Mouse (Mus musculus): ENCODE measurements around the gene Krtap19-9b. TPM values are rescaled to one million over a fixed set of nuclear protein-coding genes. Genes with fewer than 3 reads are reported as not detected.

Gene Krtap19-9b
- total RNA-seq, 1 experiment, result not detected

DNA sequence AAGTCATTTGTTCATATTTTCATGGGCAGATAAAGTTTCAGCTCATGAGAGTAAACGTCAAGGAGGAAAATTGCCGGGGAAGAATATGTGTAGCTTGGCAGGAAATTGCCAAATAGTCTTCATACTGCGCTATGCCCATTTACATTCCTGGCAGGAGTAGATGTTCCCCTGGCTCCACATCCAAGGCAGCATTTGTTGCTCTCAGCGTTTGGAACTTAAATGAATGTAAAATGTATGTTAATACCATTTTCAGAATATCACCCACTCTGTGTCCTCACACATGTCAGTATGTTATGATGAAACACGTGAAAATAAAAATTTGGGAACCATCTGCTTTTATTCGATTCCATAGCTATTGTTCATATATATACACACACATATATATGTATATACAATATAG lies 45.2 kb downstream of the Krtap19-9b start:
- in situ Hi-C loops (cut with MboI; ENCODE audit: low sequenced_read_pairs in 2 of 2, unreplicated experiment in 2 of 2), result no loop called here
- Histone ChIP-seq H3K9me3 (ENCODE audit: control insufficient read depth, insufficient read depth, low read depth, low read length) (no peaks in the 10 kb centered on the region), H3K36me3 (ENCODE audit: control insufficient read depth, insufficient read depth, low read length, poor library complexity, severe bottlenecking) (no peaks in the 10 kb centered on the region), H3K9ac (ENCODE audit: insufficient read depth, low read depth, low read length, poor library complexity, severe bottlenecking) (no peak overlapping the region), H3K4me3 (ENCODE audit: insufficient read depth in 1 of 2, low read depth in 1 of 2, low read length in 2 of 2, poor library complexity in 1 of 2, severe bottlenecking in 1 of 2) (no peak overlapping the region), H3K27ac (ENCODE audit: insufficient read depth, low read depth, low read length, poor library complexity, severe bottlenecking) (no peak overlapping the region), H3K4me1 (ENCODE audit: control insufficient read depth in 2 of 2, insufficient read depth in 2 of 2, low read length in 2 of 2, poor library complexity in 1 of 2) (no peaks in the 10 kb centered on the region; a peak in 1 of 4 replicates)
- no peak for DNase-seq (ENCODE audit: low read depth, low spot score)
- TF ChIP-seq MAFK (IDR thresholded peaks at IDR 0.05; ENCODE audit: insufficient read depth, low read depth, low read length) (no peak), ZC3H11A (IDR thresholded peaks at IDR 0.05; ENCODE audit: borderline replicate concordance, low read depth, low read length) (no peak), ZNF384 (IDR thresholded peaks at IDR 0.05; ENCODE audit: low read depth, low read length) (no peak), HCFC1 (IDR thresholded peaks at IDR 0.05; ENCODE audit: borderline replicate concordance, insufficient read depth, low read length) (no peak), CHD2 (IDR thresholded peaks at IDR 0.05; ENCODE audit: low read depth, low read length) (no peak)

DNA sequence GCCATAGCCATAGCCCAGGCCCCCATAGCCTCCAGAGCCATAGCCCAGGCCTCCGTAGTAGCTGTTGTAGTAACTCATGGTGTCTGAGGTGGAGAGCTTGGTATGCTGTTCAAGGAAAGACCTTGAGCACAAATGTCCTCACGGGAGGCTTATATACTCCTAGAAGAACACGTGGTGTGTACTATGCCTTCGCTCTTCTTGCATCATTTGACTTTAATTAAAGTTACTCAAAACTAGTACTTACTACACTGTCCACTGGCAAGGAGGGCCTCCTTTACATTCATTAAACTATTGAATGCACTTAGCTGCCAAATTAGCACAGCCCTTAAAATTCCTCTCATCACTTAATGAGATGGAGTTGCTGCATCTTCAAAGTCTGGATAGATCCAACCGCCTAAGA lies 47.1 kb downstream of the Krtap19-9b start, which contains the start of gene Krtap19-4:
Krtap19-4 (minus strand) TSS at position 101 of the 400 bp plus-strand sequence.
- no peak within 1 kb of the TSS for H3K27ac ChIP-seq (ENCODE audit: insufficient read depth, low read depth, low read length, poor library complexity, severe bottlenecking)
- no peaks in the 10 kb centered on the region for H3K9me3 ChIP-seq (ENCODE audit: control insufficient read depth, insufficient read depth, low read depth, low read length)
- H3K4me1 ChIP-seq (ENCODE audit: control insufficient read depth in 2 of 2, insufficient read depth in 2 of 2, low read length in 2 of 2, poor library complexity in 1 of 2), result no peaks in the 10 kb centered on the region; a peak in 1 of 4 replicates
- no peak for DNase-seq (ENCODE audit: low read depth, low spot score)
- in situ Hi-C loops (cut with MboI; ENCODE audit: low sequenced_read_pairs in 2 of 2, unreplicated experiment in 2 of 2), result no loop called here
- TF ChIP-seq CHD2 (IDR thresholded peaks at IDR 0.05; ENCODE audit: low read depth, low read length) (no peak), ZC3H11A (IDR thresholded peaks at IDR 0.05; ENCODE audit: borderline replicate concordance, low read depth, low read length) (no peak), HCFC1 (IDR thresholded peaks at IDR 0.05; ENCODE audit: borderline replicate concordance, insufficient read depth, low read length) (no peak), ZNF384 (IDR thresholded peaks at IDR 0.05; ENCODE audit: low read depth, low read length) (no peak), MAFK (IDR thresholded peaks at IDR 0.05; ENCODE audit: insufficient read depth, low read depth, low read length) (no peak)
- no peaks in the 10 kb centered on the region for H3K36me3 ChIP-seq (ENCODE audit: control insufficient read depth, insufficient read depth, low read length, poor library complexity, severe bottlenecking)
- H3K4me3 ChIP-seq (ENCODE audit: insufficient read depth in 1 of 2, low read depth in 1 of 2, low read length in 2 of 2, poor library complexity in 1 of 2, severe bottlenecking in 1 of 2), result no peak within 1 kb of the TSS
- H3K9ac ChIP-seq (ENCODE audit: insufficient read depth, low read depth, low read length, poor library complexity, severe bottlenecking), result no peak within 1 kb of the TSS

Other genes starting within 250 kb of the Krtap19-9b start
- gene 2310061N02Rik, start 224.3 kb downstream of the Krtap19-9b start, total RNA-seq (2012; rRNA removed), result not detected in 2 replicates
- not detected in 2 replicates for gene Krtap13-1, start 203.4 kb downstream of the Krtap19-9b start, total RNA-seq (2012; rRNA removed)
- gene Krtap13, start 180.6 kb downstream of the Krtap19-9b start, total RNA-seq (2012; rRNA removed), result not detected in 2 replicates
- gene 2310034C09Rik, start 173.4 kb downstream of the Krtap19-9b start, total RNA-seq (2012; rRNA removed), result not detected in 2 replicates
- gene 2310057N15Rik, start 158.1 kb downstream of the Krtap19-9b start, total RNA-seq (2012; rRNA removed), result not detected in 2 replicates
- not detected in 2 replicates for gene Gm5965, start 154.4 kb downstream of the Krtap19-9b start, total RNA-seq (2012; rRNA removed)
- not detected in 2 replicates for gene Gm20741, start 120.0 kb downstream of the Krtap19-9b start, total RNA-seq (2012; rRNA removed)
- gene Krtap15, start 112.0 kb downstream of the Krtap19-9b start, total RNA-seq (2012; rRNA removed), result not detected in 2 replicates
- gene Krtap14, start 106.1 kb downstream of the Krtap19-9b start, total RNA-seq (2012; rRNA removed), result not detected in 2 replicates
- not detected in 2 replicates for gene Krtap19-1, start 62.9 kb downstream of the Krtap19-9b start, total RNA-seq (2012; rRNA removed)
- gene Krtap19-2, start 58.0 kb downstream of the Krtap19-9b start, total RNA-seq (2012; rRNA removed), result not detected in 2 replicates
- not detected in 2 replicates for gene Krtap19-3, start 54.2 kb downstream of the Krtap19-9b start, total RNA-seq (2012; rRNA removed)
- gene Krtap19-4, start 47.2 kb downstream of the Krtap19-9b start, total RNA-seq (2012; rRNA removed), result not detected in 2 replicates
- gene Krtap19-5, start 35.8 kb downstream of the Krtap19-9b start, total RNA-seq (2012; rRNA removed), result not detected in 2 replicates
- not detected in 2 replicates for gene Krtap16-3, start 30.6 kb upstream of the Krtap19-9b start, total RNA-seq (2012; rRNA removed)
- gene Krtap22-2, start 78.5 kb upstream of the Krtap19-9b start, total RNA-seq (2012; rRNA removed), result not detected in 2 replicates
- not detected in 2 replicates for gene Gm10229, start 83.0 kb upstream of the Krtap19-9b start, total RNA-seq (2012; rRNA removed)
- gene Krtap6-1, start 99.4 kb upstream of the Krtap19-9b start, total RNA-seq (2012; rRNA removed), result not detected in 2 replicates
- not detected in 2 replicates for gene Gm10228, start 109.2 kb upstream of the Krtap19-9b start, total RNA-seq (2012; rRNA removed)
- 0.80 and 1.1 TPM in 2 replicates for gene Krtap6-5, start 115.6 kb upstream of the Krtap19-9b start, total RNA-seq (2012; rRNA removed)
- not detected in 2 replicates for gene 1110025L11Rik, start 131.7 kb upstream of the Krtap19-9b start, total RNA-seq (2012; rRNA removed)
- gene Krtap6-3, start 151.8 kb upstream of the Krtap19-9b start, total RNA-seq (2012; rRNA removed), result not detected in 2 replicates
- not detected in 2 replicates for gene Gm6358, start 208.6 kb upstream of the Krtap19-9b start, total RNA-seq (2012; rRNA removed)
- gene Gm10061, start 218.8 kb upstream of the Krtap19-9b start, total RNA-seq (2012; rRNA removed), result not detected in 2 replicates
- gene Gm9789, start 225.7 kb upstream of the Krtap19-9b start, total RNA-seq (2012; rRNA removed), result not detected in 2 replicates
- not detected in 2 replicates for gene Gm7735, start 237.2 kb upstream of the Krtap19-9b start, total RNA-seq (2012; rRNA removed)
- not detected in 2 replicates for gene 1110057P08Rik, start 242.5 kb upstream of the Krtap19-9b start, total RNA-seq (2012; rRNA removed)